Mouse (Mus musculus): Measurements from ENCODE around the gene Syde2.

Syde2 gene

GRCm38 (mm10) chr3:146011544-146012218, 24.0 kb downstream of the Syde2 start:
- peak; percentile 48 to 65 for DNase-seq

DNA sequence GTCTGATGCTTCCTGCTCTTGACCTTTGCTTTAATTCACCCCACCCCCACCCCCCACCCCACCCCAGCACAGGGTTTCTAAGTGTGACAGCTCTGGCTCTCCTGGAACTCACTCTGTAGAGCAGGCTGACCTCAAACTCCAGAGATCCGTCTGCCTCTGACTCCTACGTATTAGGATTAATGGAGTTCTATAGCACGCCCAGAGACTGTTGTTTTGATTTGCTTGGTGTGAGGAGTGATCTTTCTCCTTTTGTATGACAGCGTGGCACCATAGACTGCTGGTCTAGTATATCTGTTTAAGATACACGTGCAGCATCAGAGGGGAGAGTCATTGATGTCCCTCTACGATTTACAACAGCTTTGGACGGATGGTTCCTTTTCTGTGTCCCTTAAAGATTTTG, 25.8 kb downstream of the Syde2 start:
- DNase-seq: no peak

GRCm38 (mm10) chr3:146014321-146014720, 26.7 kb downstream of the Syde2 start:
- no peak for DNase-seq

- no peak for DNase-seq
Observed at GRCm38 (mm10) chr3:146016979-146017378, 29.3 kb downstream of the Syde2 start.

GRCm38 (mm10) chr3:146017521-146017920, 29.9 kb downstream of the Syde2 start:
- no peak for DNase-seq

DNA sequence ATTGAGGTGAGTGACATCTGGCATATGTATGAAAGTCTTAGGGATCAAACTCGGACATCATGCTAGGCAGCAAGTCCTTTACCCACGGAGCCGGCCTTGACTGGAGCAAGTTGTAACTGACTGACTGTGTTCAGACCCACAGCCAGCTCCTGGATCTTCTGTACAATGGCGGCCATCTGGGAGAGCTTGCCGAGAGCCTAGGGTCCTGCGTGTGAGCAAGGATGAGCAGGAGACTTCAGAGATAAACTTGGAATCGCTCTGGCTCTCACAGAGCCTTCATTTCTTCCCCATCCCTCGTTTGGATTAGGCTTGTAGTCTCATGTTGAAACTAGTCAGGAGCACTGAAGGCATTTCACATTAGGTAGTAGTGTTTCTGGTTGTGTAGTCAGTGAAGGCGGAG, 34.6 kb downstream of the Syde2 start:
- no peak for DNase-seq

DNA sequence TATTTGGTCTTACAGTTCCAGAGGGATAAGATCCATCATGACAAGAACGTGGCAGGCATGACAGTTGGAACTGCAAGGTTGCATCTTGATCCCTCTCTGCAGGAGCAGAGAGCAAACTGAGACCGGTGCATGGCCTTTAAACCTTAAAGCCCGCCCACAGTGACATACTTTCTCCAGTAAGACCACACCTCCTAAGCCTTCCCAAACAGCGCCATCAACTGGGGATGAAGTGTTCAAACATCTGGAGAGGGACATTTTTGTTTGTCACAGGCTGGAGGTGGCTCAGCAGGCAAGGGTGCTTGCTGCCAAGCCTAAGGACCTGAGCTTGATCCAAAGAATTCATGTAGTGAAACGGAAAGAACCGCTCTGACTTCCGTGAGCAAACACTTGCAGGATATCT, 37.1 kb downstream of the Syde2 start:
- no peak for DNase-seq

DNA sequence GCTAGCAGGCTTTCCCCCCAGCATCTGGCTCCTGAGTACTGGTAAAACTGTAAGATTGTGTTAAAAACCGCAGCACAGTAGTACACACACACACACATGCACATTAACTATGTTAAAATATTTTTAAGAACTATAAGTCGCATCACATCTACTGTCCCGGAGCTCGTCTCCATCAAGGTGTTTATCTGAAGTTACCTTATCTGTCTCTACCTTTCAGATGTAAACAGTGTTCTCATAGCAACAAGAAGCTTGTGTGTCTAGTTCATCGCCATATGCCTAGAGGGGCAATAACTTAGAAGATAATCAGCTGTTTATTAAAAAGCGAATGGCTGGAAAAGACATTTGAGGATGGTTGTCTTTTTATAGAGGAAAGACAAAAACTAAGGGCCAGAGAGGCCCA, 37.8 kb downstream of the Syde2 start:
- no peak for DNase-seq

- DNase-seq: peak in 1 of 2 experiments; percentile 57
Observed at GRCm38 (mm10) chr3:146027116-146027515, 39.4 kb downstream of the Syde2 start.

- no peak for DNase-seq
Observed at GRCm38 (mm10) chr3:146028406-146028805, 40.7 kb downstream of the Syde2 start.

DNA sequence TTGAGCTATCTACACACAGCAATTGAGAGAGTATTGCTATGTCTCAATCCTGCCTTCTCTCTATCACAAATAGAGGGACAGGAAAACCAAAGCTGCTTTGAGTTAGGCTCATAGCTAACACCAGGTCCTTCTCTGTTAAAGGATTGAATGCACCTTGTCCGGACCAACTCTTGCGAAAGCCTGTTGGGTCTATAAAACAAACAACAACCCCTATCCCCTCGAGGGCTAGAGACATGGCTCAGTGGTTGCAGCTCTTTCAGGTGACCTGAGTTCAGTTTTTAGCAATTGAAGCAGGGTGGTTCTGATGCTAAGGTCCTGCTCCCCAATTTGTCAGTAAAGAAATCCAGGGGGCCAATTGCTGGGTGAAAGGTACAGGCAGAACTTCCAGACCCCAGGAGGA, 41.6 kb downstream of the Syde2 start:
- peak in 1 of 2 experiments; percentile 47 for DNase-seq

GRCm38 (mm10) chr3:146030255-146030836, 42.7 kb downstream of the Syde2 start:
- DNase-seq: no peak

- no peak for DNase-seq
Observed at GRCm38 (mm10) chr3:146032976-146033375, 45.3 kb downstream of the Syde2 start.

DNA sequence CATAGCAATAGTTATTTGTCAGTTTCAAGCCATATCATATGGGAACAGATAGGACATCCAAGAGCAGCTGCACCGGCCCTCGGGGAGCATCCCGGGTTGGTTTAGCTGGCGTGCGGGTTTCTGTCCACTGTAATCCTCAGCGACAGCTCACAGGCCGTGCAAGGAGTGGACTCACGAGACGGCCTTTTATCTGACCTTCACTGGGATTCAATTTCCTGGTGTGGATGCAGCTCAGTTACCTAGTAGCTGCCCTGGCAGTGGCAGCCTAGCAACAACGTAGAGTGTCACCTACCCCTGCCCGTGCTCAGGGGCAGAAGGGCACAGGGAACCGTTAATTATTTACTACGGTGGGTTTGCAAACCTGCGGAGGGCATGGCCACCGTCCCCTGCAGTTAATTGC, 50.2 kb downstream of the Syde2 start:
- peak; percentile 45 to 78 for DNase-seq

- DNase-seq: no peak
Observed at GRCm38 (mm10) chr3:146039132-146039903, 51.6 kb downstream of the Syde2 start.

DNA sequence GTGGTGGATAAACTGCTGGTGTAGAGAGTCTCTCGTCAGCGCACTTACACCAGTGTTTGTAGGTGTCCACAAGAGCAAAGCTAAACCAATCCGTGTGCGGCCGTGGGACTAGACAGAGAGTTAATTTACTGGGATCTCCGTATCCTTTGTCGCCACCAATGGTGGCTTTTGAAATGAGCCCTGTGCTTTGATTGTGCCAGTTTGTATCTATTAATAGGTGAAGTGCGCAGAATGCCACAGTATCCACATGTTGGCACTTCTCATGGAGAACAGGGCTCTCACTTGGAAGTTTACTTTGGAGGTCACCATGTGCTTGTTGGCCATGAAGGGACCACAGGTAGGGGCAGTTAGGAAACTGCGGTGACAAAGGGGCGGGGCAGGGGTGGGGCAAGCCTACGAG, 53.7 kb downstream of the Syde2 start:
- no peak for DNase-seq

GRCm38 (mm10) chr3:146044977-146045376, 57.3 kb downstream of the Syde2 start:
- no peak for DNase-seq

- peak; percentile 33 to 60 for DNase-seq
Observed at GRCm38 (mm10) chr3:146046076-146046475, 58.4 kb downstream of the Syde2 start.

DNA sequence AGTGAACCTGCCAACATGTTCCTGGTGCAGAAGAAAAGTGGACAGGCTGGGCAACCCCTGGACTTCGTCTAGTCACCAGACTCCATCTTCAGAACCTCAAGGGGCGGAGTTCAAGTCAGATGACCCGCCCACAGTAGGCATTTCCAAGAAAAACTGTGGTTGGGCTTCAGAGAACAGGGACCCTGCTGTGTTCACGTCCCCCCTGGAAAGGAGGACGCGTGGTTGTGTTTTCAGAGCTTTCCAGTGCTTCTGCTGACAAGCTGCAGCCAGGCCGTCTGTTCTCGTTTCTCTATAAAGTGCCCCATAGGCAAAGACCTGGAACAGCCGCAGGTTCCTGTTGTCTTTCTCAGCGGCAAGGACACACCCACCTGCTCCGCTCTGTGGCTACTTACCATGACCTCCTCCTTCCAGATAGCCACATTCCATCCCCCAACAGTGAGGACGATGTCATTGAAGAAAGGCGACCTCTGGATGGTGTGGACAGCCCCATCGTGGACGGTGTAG, 60.1 kb downstream of the Syde2 start:
- peak; percentile 58 to 80 for DNase-seq

GRCm38 (mm10) chr3:146049951-146050350, 62.3 kb downstream of the Syde2 start:
- DNase-seq: peak; percentile 18 to 43

DNA sequence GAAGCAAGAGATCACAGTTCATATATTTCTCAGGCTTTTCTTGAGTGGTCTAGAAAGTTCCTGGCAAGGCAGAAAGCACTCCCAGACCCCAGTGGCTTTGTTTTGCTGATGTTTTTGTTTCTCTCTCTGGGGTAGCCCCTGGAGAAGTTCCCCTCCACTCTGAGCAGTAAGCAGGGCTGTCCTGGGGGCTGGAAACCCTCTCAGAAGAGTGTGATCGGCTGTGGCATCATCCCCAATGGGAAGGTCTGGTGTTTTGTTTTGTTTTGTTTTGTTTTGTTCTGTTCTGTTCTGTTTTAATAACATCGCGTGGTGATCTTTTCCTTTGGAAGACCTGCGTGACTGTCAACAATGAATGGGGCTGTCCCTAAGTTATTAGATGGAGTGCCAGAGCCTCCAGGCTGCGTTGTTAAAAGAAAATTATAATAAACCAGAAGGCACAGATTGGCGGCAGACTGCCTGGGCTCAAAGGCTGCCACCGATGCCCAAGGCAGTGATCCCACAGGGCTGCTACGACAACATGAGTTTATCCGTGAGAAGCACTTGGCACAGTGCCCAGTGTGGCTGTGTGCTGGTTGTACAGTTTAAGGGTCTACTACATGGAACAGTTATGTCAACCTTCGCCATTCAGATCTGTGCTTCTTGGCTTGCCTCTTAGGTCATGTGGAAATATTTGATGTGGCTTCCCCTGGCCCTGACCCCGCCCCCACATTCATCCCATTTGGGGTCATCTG, 63.8 kb downstream of the Syde2 start:
- peak; percentile 64 to 69 for DNase-seq

- DNase-seq: no peak
Observed at GRCm38 (mm10) chr3:146053082-146053814, 65.6 kb downstream of the Syde2 start.

Measured in kidney, postnatal 25 days (tissue).